Mouse (Mus musculus): Measurements from ENCODE around the gene Gtf3c5. TPM values are rescaled to one million over a fixed set of nuclear protein-coding genes. Genes with fewer than 3 reads are reported as not detected.

Gene Gtf3c5
- total RNA-seq, 4 experiments from 2014 or later, result 6.5 to 8.2 (median 7.4) TPM

Small RNAs within 50 kb of the gene (microRNA-seq; reads per million reads assigned to microRNA genes)
- not detected for gene Gm22824

Other genes starting within 250 kb of the Gtf3c5 start
- 1 to 10 TPM; 2.5 to 3.4 (median 3.0) TPM for gene Ppp1r26, start 137.0 kb downstream of the Gtf3c5 start, total RNA-seq (2022)
- not detected for gene 1700007K13Rik, start 117.4 kb downstream of the Gtf3c5 start, total RNA-seq (2022)
- 10 to 100 TPM; 22.3 to 24.7 (median 23.9) TPM for gene Mrps2, start 115.7 kb downstream of the Gtf3c5 start, total RNA-seq (2022)
- under 1 TPM; 0.36 to 0.99 (median 0.62) TPM for gene Gbgt1, start 86.9 kb downstream of the Gtf3c5 start, total RNA-seq (2022)
- 1 to 10 TPM in 1 of 4 experiments, not detected in 3; 1.6 TPM for gene Gm10134, start 77.7 kb downstream of the Gtf3c5 start, total RNA-seq (2022)
- gene Ralgds, start 70.6 kb downstream of the Gtf3c5 start, total RNA-seq (2022), result 10 to 100 TPM in 2 of 4 experiments, 1 to 10 TPM in 2; 8.1 to 11.1 (median 9.4) TPM
- not detected for gene Cel, start 20.3 kb downstream of the Gtf3c5 start, total RNA-seq (2022)
- gene Gfi1b, start 38.2 kb upstream of the Gtf3c5 start, total RNA-seq (2022), result not detected
- gene Tsc1, start 57.5 kb upstream of the Gtf3c5 start, total RNA-seq (2022), result 10 to 100 TPM; 43.1 to 59.9 (median 45.4) TPM
- not detected for gene Spaca9, start 116.0 kb upstream of the Gtf3c5 start, total RNA-seq (2022)
- gene Ak8, start 116.4 kb upstream of the Gtf3c5 start, total RNA-seq (2022), result not detected